Mouse (Mus musculus) heart, postnatal 0 days (tissue): ENCODE results near the gene Kat2a. TPM values are rescaled to one million over a fixed set of nuclear protein-coding genes. Genes with fewer than 3 reads are reported as not detected.

Experiments
- ATAC-seq: fragments of 200-750 bp; cut with Nextera tagmentation; 2 replicates; pipeline ENCODE4 v1.8.0; 2017; ENCODE audit warnings: low read depth, moderate number of reproducible peaks, moderate library complexity; ENCODE audit not compliant: insufficient read depth
- DNase-seq: peaks from one replicate; pipeline ENCODE4 v3.0.0-alpha.2; 2016; ENCODE audit warnings: low spot score
- H3K27ac ChIP-seq: fragments of 300-500 bp; sonication (generic); 2 replicates; pipeline ENCODE4 v1.5.1; 2014; ENCODE audit warnings: low read depth, mild to moderate bottlenecking
- H3K27me3 ChIP-seq: fragments of 300-500 bp; sonication (generic); 2 replicates; pipeline ENCODE4 v1.6.1; 2014; ENCODE audit warnings: low read length, mixed read lengths; ENCODE audit not compliant: control insufficient read depth, insufficient read depth
- H3K36me3 ChIP-seq: fragments of 300-500 bp; sonication (generic); replicated peaks from 2 replicates; pipeline ENCODE4 v1.6.1; 2014; ENCODE audit warnings: low read length, mixed read lengths; ENCODE audit not compliant: control insufficient read depth, insufficient read depth
- H3K4me1 ChIP-seq: fragments of 300-500 bp; sonication (generic); 2 replicates; pipeline ENCODE4 v1.6.1; 2014; ENCODE audit warnings: antibody characterized with exemption; ENCODE audit not compliant: control insufficient read depth, insufficient read depth
- H3K4me2 ChIP-seq: fragments of 300-500 bp; sonication (generic); 2 replicates; pipeline ENCODE4 v1.6.1; 2014; ENCODE audit warnings: low read depth, mild to moderate bottlenecking, low read length, moderate library complexity
- H3K4me3 ChIP-seq: fragments of 300-500 bp; sonication (generic); 2 replicates; pipeline ENCODE4 v1.5.1; 2014; ENCODE audit warnings: low read depth, low read length
- H3K9ac ChIP-seq: fragments of 300-500 bp; sonication (generic); replicated peaks from 2 replicates; pipeline ENCODE4 v1.6.1; 2014; ENCODE audit warnings: low read depth, low read length, mixed read lengths
- H3K9me3 ChIP-seq: fragments of 300-500 bp; sonication (generic); replicated peaks from 2 replicates; pipeline ENCODE4 v1.6.1; 2016; ENCODE audit warnings: low read length; ENCODE audit not compliant: control insufficient read depth
- CTCF ChIP-seq: IDR thresholded peaks from 2 replicates; pipeline ENCODE4 v1.5.1; 2016; ENCODE audit warnings: antibody characterized with exemption, control low read depth, low read depth
- EP300 ChIP-seq: IDR thresholded peaks from 2 replicates; pipeline ENCODE4 v1.6.1; 2016; ENCODE audit warnings: antibody characterized with exemption, low read depth
- WGBS: fragments of 180-500 bp; shearing (Covaris S2); extraction: QIAGEN DNeasy Blood & Tissue Kit; methylation state at CpG from one replicate; pipeline ENCODE4 v1.1.7; 2014; 5-methylcytosine and 5-hydroxymethylcytosine counted together
- polyA plus RNA-seq: library from polyadenylated mRNA; unstranded; fragments of >200 nt; fragmentation: Nextera tagmentation; extraction: Ambion mirVana; gene quantifications from 2 replicates; pipeline ENCODE4 v1.2.1, GENCODE M21; 2015
- total RNA-seq: library from RNA; depleted of rRNA; stranded (reverse); fragments of >200 nt; gene quantifications from 2 replicates; pipeline ENCODE4 v1.2.3, GENCODE M21; 2014; ENCODE audit warnings: low replicate concordance

Kat2a gene
- total and polyA plus RNA-seq, 2 experiments from 2014 or later, result 15.2 to 15.8 TPM

DNA sequence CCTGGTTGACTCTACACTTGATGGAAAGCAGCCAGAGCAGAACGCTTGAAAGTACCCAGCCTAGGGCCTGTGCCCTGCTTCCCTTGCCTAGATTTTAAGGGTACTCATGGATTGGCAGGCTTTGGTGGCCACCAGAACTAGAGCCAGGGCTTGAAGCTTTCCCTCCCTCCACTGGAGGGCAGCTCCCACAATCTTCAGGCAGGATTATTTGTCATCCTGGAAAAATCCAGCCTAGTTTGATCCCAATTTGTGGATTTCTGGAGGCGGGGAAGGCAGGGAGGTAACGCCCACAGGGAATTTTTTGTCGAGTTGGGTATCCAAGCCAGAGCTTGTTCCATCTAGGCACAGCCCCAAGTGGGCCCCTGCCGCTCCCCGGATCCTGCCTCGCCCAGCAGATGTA is 21.9 kb downstream of the Kat2a start:
- TF ChIP-seq EP300 (no peak), CTCF (no peak)

DNA sequence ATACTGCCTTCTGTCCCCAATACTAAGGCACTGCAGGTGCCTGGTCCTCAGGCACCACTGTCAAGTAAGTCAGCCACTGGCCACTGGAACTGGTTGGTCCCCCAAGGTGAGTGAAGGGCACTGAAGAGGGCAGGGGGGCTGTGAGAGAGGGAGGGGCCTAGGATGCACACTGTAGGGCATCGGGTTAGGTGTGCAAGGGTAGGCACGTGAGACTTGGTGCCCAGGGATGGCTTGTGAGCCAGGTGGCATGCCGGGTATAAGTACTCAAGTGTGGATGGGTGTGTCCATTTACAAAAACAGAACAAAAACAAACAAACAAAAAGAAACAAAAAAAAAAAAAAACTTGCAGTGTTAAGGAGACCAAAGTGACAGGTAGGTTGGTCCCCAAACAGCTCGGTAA is 23.8 kb downstream of the Kat2a start:
- Histone ChIP-seq H3K9ac (no peak overlapping the region), H3K27ac (no peak overlapping the region), H3K4me1 (peaks cover 6% of the 10 kb centered on the region), H3K4me2 (no peak overlapping the region), H3K27me3 (peaks cover 23% of the 10 kb centered on the region), H3K36me3 (no peaks in the 10 kb centered on the region), H3K9me3 (no peaks in the 10 kb centered on the region), H3K4me3 (no peak overlapping the region)
- DNase-seq (no peak), ATAC-seq (no peak)
- WGBS, result 65% methylated on average over 4 of the region's 4 CpGs
- TF ChIP-seq CTCF (no peak), EP300 (no peak)

More for the DNA sequence above, 21.9 kb downstream of the Kat2a start:
- Histone ChIP-seq H3K27me3 (peaks cover 23% of the 10 kb centered on the region), H3K9me3 (no peaks in the 10 kb centered on the region), H3K4me1 (peaks cover 6% of the 10 kb centered on the region), H3K27ac (no peak overlapping the region), H3K4me2 (no peak overlapping the region), H3K4me3 (no peak overlapping the region), H3K36me3 (no peaks in the 10 kb centered on the region), H3K9ac (no peak overlapping the region)
- WGBS, result 75% methylated on average over 7 of the region's 7 CpGs
- ATAC-seq (no peak), DNase-seq (no peak)

DNA sequence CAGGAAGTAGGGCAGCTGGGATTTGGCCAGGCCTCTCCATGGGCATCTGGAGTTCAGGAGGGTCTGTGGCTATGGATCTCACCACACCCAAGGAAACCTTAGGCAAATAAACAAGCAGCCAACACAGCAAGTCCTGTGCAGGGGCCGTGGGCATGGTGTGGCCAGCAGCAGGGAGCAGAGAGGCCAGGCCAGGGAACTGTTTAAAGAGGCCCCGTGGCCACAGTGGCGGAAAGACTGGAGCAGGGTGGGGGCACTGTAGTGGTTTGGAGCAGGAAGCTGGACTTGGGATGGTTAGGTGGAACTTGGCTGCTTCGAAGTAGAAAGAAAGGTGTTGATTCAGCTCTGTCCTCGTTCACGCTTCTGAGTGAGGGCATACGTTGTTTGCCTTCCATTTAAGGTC is 25.0 kb downstream of the Kat2a start:
- Histone ChIP-seq H3K9me3 (no peaks in the 10 kb centered on the region), H3K27me3 (peaks cover 16% of the 10 kb centered on the region), H3K4me1 (peaks cover under 1% of the 10 kb centered on the region), H3K9ac (no peak overlapping the region), H3K27ac (no peak overlapping the region), H3K4me2 (no peak overlapping the region), H3K36me3 (no peaks in the 10 kb centered on the region), H3K4me3 (no peak overlapping the region)
- ATAC-seq (no peak), DNase-seq (no peak)
- 73% methylated on average over 7 of the region's 7 CpGs for WGBS
- no peak for TF ChIP-seq EP300
- TF ChIP-seq CTCF, result no peak

DNA sequence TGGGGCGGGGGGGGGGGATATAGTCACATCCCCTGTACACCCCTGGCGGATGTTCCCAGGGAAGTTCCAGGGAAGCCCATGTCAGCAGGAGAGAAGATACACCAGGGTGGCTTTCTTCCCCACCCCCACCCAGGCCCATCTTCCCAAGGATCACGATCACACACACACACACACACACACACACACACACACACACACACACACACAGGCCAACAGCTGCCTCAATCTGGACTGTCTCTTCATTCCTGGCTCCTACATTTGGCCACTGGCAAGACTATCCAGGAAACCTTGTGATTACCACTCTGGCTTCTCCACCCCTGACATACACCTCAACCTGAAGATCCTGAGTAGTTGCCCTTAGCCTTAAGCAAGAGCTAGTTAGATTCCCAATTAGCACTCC is 26.9 kb downstream of the Kat2a start:
- 75% methylated on average over 2 of the region's 3 CpGs for WGBS
- peaks cover 5% of the 10 kb centered on the region; the same call in 1 of the 2 replicates for H3K27me3 ChIP-seq

DNA sequence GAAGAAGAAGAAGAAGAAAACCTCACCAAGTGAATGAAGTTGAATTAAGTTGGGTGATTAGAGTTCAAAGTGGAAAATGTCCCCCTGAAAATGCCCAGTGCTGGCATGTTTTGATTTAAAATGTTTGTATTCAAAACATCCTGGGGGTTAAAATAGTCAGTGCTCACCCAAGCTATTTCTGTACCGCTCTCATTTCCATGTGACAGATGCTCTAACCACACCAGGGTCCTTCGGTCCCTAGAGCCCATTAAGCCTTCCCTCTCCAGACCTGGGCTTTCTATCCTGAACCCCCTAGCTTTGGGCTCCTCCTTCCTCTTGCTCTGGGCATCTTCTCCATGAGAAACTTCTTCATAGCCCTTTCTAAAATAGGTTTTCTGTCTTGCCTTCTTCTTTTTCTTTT is 28.2 kb downstream of the Kat2a start:
- no peaks in the 10 kb centered on the region for H3K9me3 ChIP-seq
- no peak for TF ChIP-seq EP300
- TF ChIP-seq CTCF, result no peak
- H3K36me3 ChIP-seq, result no peaks in the 10 kb centered on the region
- H3K4me3 ChIP-seq, result no peak overlapping the region
- H3K27ac ChIP-seq, result no peak overlapping the region
- H3K27me3 ChIP-seq, result 0 out of 2 replicates have a peak, but pooled peaks cover 4% of the 10 kb centered on the region
- H3K9ac ChIP-seq, result no peak overlapping the region
- ATAC-seq, result no peak
- WGBS, result 41% methylated on average over 2 of the region's 2 CpGs
- DNase-seq, result no peak
- no peak overlapping the region for H3K4me2 ChIP-seq
- no peaks in the 10 kb centered on the region for H3K4me1 ChIP-seq

More for the DNA sequence above, 26.9 kb downstream of the Kat2a start:
- no peak overlapping the region for H3K4me3 ChIP-seq
- H3K4me2 ChIP-seq, result no peak overlapping the region
- ATAC-seq (no peak), DNase-seq (no peak)
- H3K36me3 ChIP-seq, result no peaks in the 10 kb centered on the region
- H3K27ac ChIP-seq, result no peak overlapping the region
- no peaks in the 10 kb centered on the region for H3K4me1 ChIP-seq
- H3K9me3 ChIP-seq, result no peaks in the 10 kb centered on the region
- TF ChIP-seq CTCF (no peak), EP300 (no peak)
- no peak overlapping the region for H3K9ac ChIP-seq

DNA sequence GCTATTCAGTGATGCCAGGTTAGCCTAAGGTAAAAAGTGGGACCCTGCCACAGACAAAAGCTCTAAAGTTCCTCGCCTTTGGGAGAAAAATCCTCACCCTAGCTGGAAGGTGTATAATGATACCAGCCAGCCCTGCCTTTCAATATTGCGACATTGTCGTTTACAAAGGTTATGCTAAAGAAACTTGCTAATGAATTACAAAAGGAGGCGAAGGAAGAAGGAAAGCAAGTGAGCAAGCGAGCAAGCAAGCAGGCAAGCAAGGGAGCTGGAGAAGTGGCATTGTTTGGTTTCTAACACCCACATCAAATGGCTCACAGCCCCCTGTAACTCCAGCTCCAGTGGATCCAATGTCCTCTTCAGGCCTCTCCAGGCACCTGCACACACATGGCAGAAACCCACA is 29.7 kb downstream of the Kat2a start:
- 0 out of 2 replicates have a peak, but pooled peaks cover 4% of the 10 kb centered on the region for H3K27me3 ChIP-seq
- H3K4me1 ChIP-seq, result no peaks in the 10 kb centered on the region
- H3K27ac ChIP-seq, result no peak overlapping the region
- H3K4me2 ChIP-seq, result no peak overlapping the region
- TF ChIP-seq EP300, result no peak
- no peak for TF ChIP-seq CTCF
- no peak overlapping the region for H3K4me3 ChIP-seq
- H3K9me3 ChIP-seq, result no peaks in the 10 kb centered on the region
- DNase-seq (no peak), ATAC-seq (no peak)
- no peak overlapping the region for H3K9ac ChIP-seq
- H3K36me3 ChIP-seq, result no peaks in the 10 kb centered on the region
- WGBS, result 88% methylated on average over 5 of the region's 5 CpGs
